Mouse (Mus musculus): ENCODE data around the gene Acpp.

The Acpp gene

GRCm38 (mm10) chr9:104254408-104255180 is 83.0 kb downstream of the Acpp start:
- in situ Hi-C loops (cut with MboI, MseI): loop anchor here (25.0 kb wide), 2 partner anchors 1133 to 1233 kb away; partner anchors contain the start of genes Aste1 and Nek11

DNA sequence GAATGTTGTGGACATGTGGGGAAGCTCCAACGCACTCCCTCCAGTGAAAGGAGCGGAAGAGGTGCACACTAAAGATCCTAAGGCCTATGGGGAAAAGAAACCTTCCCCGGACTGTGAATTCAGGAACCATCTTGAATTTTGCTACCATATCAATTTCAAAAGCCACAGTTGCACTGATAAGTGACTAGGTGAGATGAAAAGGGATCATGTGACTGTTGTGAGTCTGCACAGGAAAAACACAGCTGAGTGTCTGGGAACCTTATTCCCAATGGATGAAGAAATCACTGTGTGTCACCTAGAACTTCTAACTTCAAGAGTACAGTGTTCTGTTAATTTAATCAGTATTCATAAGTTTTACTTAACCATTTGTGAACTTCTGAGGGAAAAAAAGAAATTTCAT is 84.9 kb downstream of the Acpp start:
- in situ Hi-C loops (cut with MboI, MseI): loop anchor here (25.0 kb wide), 2 partner anchors 1135 to 1235 kb away; partner anchors contain the start of genes Aste1 and Nek11

DNA sequence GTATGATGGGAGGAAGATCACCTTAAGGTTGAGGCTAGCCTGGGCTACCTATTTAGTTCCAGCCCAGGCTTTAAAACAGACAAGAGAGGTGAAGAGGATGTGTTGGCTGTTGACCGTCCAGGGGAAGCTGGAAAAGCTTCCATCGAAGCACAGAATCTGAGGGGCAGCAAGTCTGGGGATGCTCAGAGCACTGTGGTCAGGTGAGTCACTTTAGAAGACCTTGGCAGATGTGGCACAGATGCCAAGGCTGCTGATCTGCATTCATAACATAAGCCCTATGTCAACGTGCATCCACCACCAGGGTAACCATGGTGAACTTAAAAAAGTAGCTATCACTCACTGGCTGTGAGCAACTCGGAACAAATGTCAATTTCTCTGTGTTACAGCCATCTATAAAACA is 85.9 kb downstream of the Acpp start:
- in situ Hi-C loops (cut with MboI, MseI): loop anchor here (25.0 kb wide), 2 partner anchors 1136 to 1236 kb away; partner anchors contain the start of genes Aste1 and Nek11

GRCm38 (mm10) chr9:104251111-104251510 is 86.4 kb downstream of the Acpp start:
- in situ Hi-C loops (cut with MboI, MseI): loop anchor here (25.0 kb wide), 2 partner anchors 1136 to 1236 kb away; partner anchors contain the start of genes Aste1 and Nek11

GRCm38 (mm10) chr9:104247307-104247987 is 90.1 kb downstream of the Acpp start:
- in situ Hi-C loops (cut with MboI, MseI): no loop called here

- in situ Hi-C loops (cut with MboI, MseI): no loop called here
Observed at GRCm38 (mm10) chr9:104243799-104244466, 93.6 kb downstream of the Acpp start.

GRCm38 (mm10) chr9:104240146-104240545 is 97.4 kb downstream of the Acpp start:
- in situ Hi-C loops (cut with MboI, MseI): no loop called here

DNA sequence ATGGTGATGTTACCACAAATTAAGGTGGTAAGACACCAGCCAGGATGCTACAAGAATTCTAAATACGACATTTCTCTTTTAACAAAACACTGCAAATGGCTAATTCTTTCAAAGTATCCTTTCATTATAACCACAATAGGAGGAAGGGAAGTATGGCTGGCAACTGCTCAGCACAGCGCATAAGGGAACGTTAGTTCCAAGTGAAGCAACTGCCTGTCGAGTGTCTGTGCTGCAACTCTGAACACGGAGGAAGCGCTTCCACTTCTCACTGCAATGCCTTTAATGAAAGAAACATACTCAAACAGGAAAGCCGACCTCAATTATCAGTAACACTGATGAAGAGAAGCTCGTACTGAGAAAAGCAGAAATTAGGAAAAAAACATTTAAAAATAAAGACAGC is 98.5 kb downstream of the Acpp start:
- in situ Hi-C loops (cut with MboI, MseI): no loop called here
